Mouse (Mus musculus): ENCODE data around the gene Fam71e2. TPM values are rescaled to one million over a fixed set of nuclear protein-coding genes. Genes with fewer than 3 reads are reported as not detected.

Gene Fam71e2
- total and polyA plus RNA-seq, 3 experiments, result not detected

- no peak for DNase-seq (ENCODE audit: low read depth, low spot score)
- no peaks in the 10 kb centered on the region for H3K9me3 ChIP-seq (replicated peaks; ENCODE audit: insufficient read depth, low read length)
- H3K79me2 ChIP-seq (ENCODE audit: control insufficient read depth, insufficient read depth, low read length, poor library complexity), result no peaks in the 10 kb centered on the region
- H3K4me1 ChIP-seq (ENCODE audit: control insufficient read depth in 1 of 2, insufficient read depth in 2 of 2, low read length in 2 of 2), result peaks cover 0 to 4% of the 10 kb centered on the region in 2 experiments; a peak in 1 of 4 replicates
- H3K4me3 ChIP-seq (ENCODE audit: control insufficient read depth in 1 of 2, insufficient read depth in 1 of 2, low read depth in 2 of 2, low read length in 2 of 2), result no peak overlapping the region
- no peaks in the 10 kb centered on the region for H3K27me3 ChIP-seq (ENCODE audit: control insufficient read depth in 1 of 2, insufficient read depth in 2 of 2, low read length in 2 of 2)
- TF ChIP-seq NRF1 (IDR thresholded peaks at IDR 0.05; ENCODE audit: insufficient read depth, low read depth, low read length, poor library complexity, severe bottlenecking), result no peak
- TF ChIP-seq BHLHE40 (IDR thresholded peaks at IDR 0.05; ENCODE audit: borderline replicate concordance, low read depth, low read length), result no peak
- no peak for TF ChIP-seq GABPA (IDR thresholded peaks at IDR 0.05; ENCODE audit: low read depth, low read length)
- TF ChIP-seq POLR2A (IDR thresholded peaks at IDR 0.05; ENCODE audit: control insufficient read depth in 1 of 2, insufficient read depth in 1 of 2, low read depth in 1 of 2, low read length in 2 of 2, poor library complexity in 1 of 2), result no peak
- no peak for TF ChIP-seq USF1 (IDR thresholded peaks at IDR 0.05; ENCODE audit: low read depth, low read length)
- H3K27ac ChIP-seq (ENCODE audit: control insufficient read depth, low read depth, low read length), result no peak overlapping the region
- H3K36me3 ChIP-seq (ENCODE audit: control insufficient read depth in 1 of 2, insufficient read depth in 2 of 2, low read length in 2 of 2), result peaks cover 0 to 2% of the 10 kb centered on the region in 2 experiments; a peak in 1 of 4 replicates
- no peak overlapping the region for H3K9ac ChIP-seq (ENCODE audit: control insufficient read depth, low read depth, low read length, poor library complexity, severe bottlenecking)
These were observed 51.8 kb downstream of the Fam71e2 start for GRCm38 (mm10) chr7:4719276-4719675.

GRCm38 (mm10) chr7:4716955-4717354, 54.1 kb downstream of the Fam71e2 start:
- DNase-seq (ENCODE audit: low read depth, low spot score), result no peak
- 0 out of 4 replicates have a peak, but pooled peaks cover 0 to 2% of the 10 kb centered on the region in 2 experiments for H3K4me1 ChIP-seq (ENCODE audit: control insufficient read depth in 1 of 2, insufficient read depth in 2 of 2, low read length in 2 of 2)

GRCm38 (mm10) chr7:4712594-4712993, 58.5 kb downstream of the Fam71e2 start:
- no peak for TF ChIP-seq ELF1 (IDR thresholded peaks at IDR 0.05; ENCODE audit: low read depth, low read length)
- no peaks in the 10 kb centered on the region for H3K27me3 ChIP-seq (ENCODE audit: control insufficient read depth in 1 of 2, insufficient read depth in 2 of 2, low read length in 2 of 2)
- H3K9ac ChIP-seq (ENCODE audit: control insufficient read depth, low read depth, low read length, poor library complexity, severe bottlenecking), result no peak overlapping the region
- H3K79me2 ChIP-seq (ENCODE audit: control insufficient read depth, insufficient read depth, low read length, poor library complexity), result no peaks in the 10 kb centered on the region
- no peak overlapping the region for H3K4me3 ChIP-seq (ENCODE audit: control insufficient read depth in 1 of 2, insufficient read depth in 1 of 2, low read depth in 2 of 2, low read length in 2 of 2)
- 0 out of 4 replicates have a peak, but pooled peaks cover 0 to 2% of the 10 kb centered on the region in 2 experiments for H3K4me1 ChIP-seq (ENCODE audit: control insufficient read depth in 1 of 2, insufficient read depth in 2 of 2, low read length in 2 of 2)
- DNase-seq (ENCODE audit: low read depth, low spot score), result no peak
- H3K9me3 ChIP-seq (replicated peaks; ENCODE audit: insufficient read depth, low read length), result no peaks in the 10 kb centered on the region
- no peaks in the 10 kb centered on the region for H3K36me3 ChIP-seq (ENCODE audit: control insufficient read depth in 1 of 2, insufficient read depth in 2 of 2, low read length in 2 of 2)
- H3K27ac ChIP-seq (ENCODE audit: control insufficient read depth, low read depth, low read length), result no peak overlapping the region

More at GRCm38 (mm10) chr7:4716955-4717354, 54.1 kb downstream of the Fam71e2 start:
- no peaks in the 10 kb centered on the region for H3K27me3 ChIP-seq (ENCODE audit: control insufficient read depth in 1 of 2, insufficient read depth in 2 of 2, low read length in 2 of 2)
- no peak for TF ChIP-seq EP300 (IDR thresholded peaks at IDR 0.05; ENCODE audit: low read depth in 1 of 2, low read length in 2 of 2)
- no peak for TF ChIP-seq MXI1 (IDR thresholded peaks at IDR 0.05; ENCODE audit: low read depth, low read length)
- TF ChIP-seq ETS1 (IDR thresholded peaks at IDR 0.05; ENCODE audit: low read depth, low read length), result no peak
- no peak for TF ChIP-seq RCOR1 (IDR thresholded peaks at IDR 0.05; ENCODE audit: low read depth, low read length)
- no peak for TF ChIP-seq HCFC1 (IDR thresholded peaks at IDR 0.05; ENCODE audit: low read depth, low read length)
- no peak for TF ChIP-seq NELFE (IDR thresholded peaks at IDR 0.05; ENCODE audit: low read depth, low read length)
- no peak for TF ChIP-seq ZMIZ1 (IDR thresholded peaks at IDR 0.05; ENCODE audit: low read depth, low read length)
- no peak for TF ChIP-seq POLR2AphosphoS2 (IDR thresholded peaks at IDR 0.05; ENCODE audit: low read length)
- TF ChIP-seq CHD1 (IDR thresholded peaks at IDR 0.05; ENCODE audit: low read depth, low read length), result no peak
- TF ChIP-seq JUND (IDR thresholded peaks at IDR 0.05; ENCODE audit: low read depth, low read length), result no peak
- TF ChIP-seq MYC (IDR thresholded peaks at IDR 0.05; ENCODE audit: low read depth, low read length), result no peak
- no peak for TF ChIP-seq POLR2A (IDR thresholded peaks at IDR 0.05; ENCODE audit: control insufficient read depth in 1 of 2, insufficient read depth in 1 of 2, low read depth in 1 of 2, low read length in 2 of 2, poor library complexity in 1 of 2)
- no peak for TF ChIP-seq CTCF (IDR thresholded peaks at IDR 0.05 in 2 of 3, conservative IDR thresholded peaks at IDR 0.05 in 1 of 3; ENCODE audit: control insufficient read depth in 1 of 3, insufficient read depth in 1 of 3, low read depth in 2 of 3, low read length in 3 of 3, poor library complexity in 1 of 3, severe bottlenecking in 1 of 3)
- TF ChIP-seq SIN3A (IDR thresholded peaks at IDR 0.05; ENCODE audit: low read length), result no peak
- TF ChIP-seq NRF1 (IDR thresholded peaks at IDR 0.05; ENCODE audit: insufficient read depth, low read depth, low read length, poor library complexity, severe bottlenecking), result no peak
- TF ChIP-seq TAL1 (IDR thresholded peaks at IDR 0.05; ENCODE audit: low read length), result no peak
- no peak for TF ChIP-seq MAFK (IDR thresholded peaks at IDR 0.05; ENCODE audit: borderline replicate concordance, low read depth, low read length)
- no peak for TF ChIP-seq ZNF384 (IDR thresholded peaks at IDR 0.05; ENCODE audit: low read depth, low read length)
- no peak for TF ChIP-seq USF1 (IDR thresholded peaks at IDR 0.05; ENCODE audit: low read depth, low read length)
- no peaks in the 10 kb centered on the region for H3K79me2 ChIP-seq (ENCODE audit: control insufficient read depth, insufficient read depth, low read length, poor library complexity)
- H3K9ac ChIP-seq (ENCODE audit: control insufficient read depth, low read depth, low read length, poor library complexity, severe bottlenecking), result no peak overlapping the region
- no peak overlapping the region for H3K4me3 ChIP-seq (ENCODE audit: control insufficient read depth in 1 of 2, insufficient read depth in 1 of 2, low read depth in 2 of 2, low read length in 2 of 2)
- no peaks in the 10 kb centered on the region for H3K36me3 ChIP-seq (ENCODE audit: control insufficient read depth in 1 of 2, insufficient read depth in 2 of 2, low read length in 2 of 2)
- no peak overlapping the region for H3K27ac ChIP-seq (ENCODE audit: control insufficient read depth, low read depth, low read length)
- H3K9me3 ChIP-seq (replicated peaks; ENCODE audit: insufficient read depth, low read length), result no peaks in the 10 kb centered on the region
